Mouse (Mus musculus) erythroblast, embryonic 14.5 days (primary cell): ENCODE data around the gene Fdps.
"Not testable (repeated sequence)": the region's sequence is repeated elsewhere in the genome, so short reads cannot be mapped to it uniquely, and the experiment has no call there.

Experiments used
- GATA1 ChIP-seq: IDR thresholded peaks from 2 replicates; pipeline ENCODE4 v1.6.1; 2012; ENCODE audit warnings: low read length, inconsistent platforms, mixed read lengths
- TAL1 ChIP-seq: IDR thresholded peaks from 3 replicates; pipeline ENCODE4 v1.6.1; 2012; ENCODE audit warnings: low read length, inconsistent platforms, mixed read lengths

- not testable (repeated sequence) for TF ChIP-seq GATA1, TAL1
Observed at GRCm38 (mm10) chr3:89082287-89082686, 19.5 kb downstream of the Fdps start.
